Mouse (Mus musculus): ENCODE results near the gene Fcho1.
A peak's percentile ranks its signal among the peaks of the same experiment; 100 is the strongest.
"Not testable (repeated sequence)": the region's sequence is repeated elsewhere in the genome, so short reads cannot be mapped to it uniquely, and the experiment has no call there.

DNA sequence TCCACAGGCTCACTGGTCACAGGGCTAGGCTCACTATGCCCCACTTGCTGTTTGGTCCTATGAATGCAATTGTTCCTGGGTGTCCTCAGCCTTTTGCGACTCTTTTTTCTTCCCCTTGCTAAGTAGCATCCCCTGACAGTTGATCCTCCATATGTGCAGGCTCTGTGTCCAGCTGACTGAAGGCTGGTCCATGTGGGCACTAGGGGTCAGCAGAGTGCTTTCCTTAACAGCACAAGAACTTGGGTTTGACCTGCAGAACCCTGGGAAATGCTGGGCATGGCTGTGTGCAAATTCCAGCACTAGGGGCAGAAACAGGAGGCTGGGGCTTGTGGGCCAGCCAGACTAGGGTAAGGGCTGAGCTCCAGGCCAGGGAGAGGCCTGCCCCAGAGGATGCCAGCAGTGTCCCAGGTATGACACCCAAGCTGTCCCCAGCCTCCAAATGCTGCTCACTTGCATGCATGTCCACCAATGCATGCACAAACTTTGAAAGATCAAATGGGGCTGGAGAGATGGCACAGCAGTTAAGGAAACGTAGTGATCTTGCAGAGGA is 25.9 kb upstream of the Fcho1 start:
- TF ChIP-seq CTCF (IDR thresholded peaks at IDR 0.05) = peak; percentile 68
- not testable (repeated sequence) for TF ChIP-seq EP300 (IDR thresholded peaks at IDR 0.05)
